Mouse (Mus musculus): ENCODE data around the gene Trappc2l. TPM values are rescaled to one million over a fixed set of nuclear protein-coding genes. Genes with fewer than 3 reads are reported as not detected.
A peak's percentile ranks its signal among the peaks of the same experiment; 100 is the strongest.

The Trappc2l gene
- polyA plus RNA-seq, 1 experiment from 2014 or later, result 26.7 TPM

DNA sequence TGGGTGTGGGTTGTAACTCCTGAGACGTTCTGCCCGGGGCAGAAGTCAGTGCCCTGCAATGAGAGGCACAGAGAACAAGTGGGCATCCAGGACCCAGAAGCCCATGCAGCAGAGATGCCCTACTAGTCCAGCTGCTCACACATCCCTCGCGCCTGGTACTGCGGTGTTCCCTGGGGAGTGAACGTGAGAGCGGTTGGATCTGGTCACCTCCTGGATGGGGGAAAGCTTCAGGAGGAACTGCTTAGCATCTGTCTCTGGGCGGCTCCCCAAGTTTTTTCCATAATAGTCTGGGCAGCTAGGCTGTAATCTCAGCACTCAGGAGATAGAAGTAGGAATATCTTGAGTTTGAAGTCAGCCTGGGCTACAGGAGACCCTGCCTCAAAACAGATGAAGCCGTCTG, 26.5 kb upstream of the Trappc2l start:
- Histone ChIP-seq H3K9ac (no peak overlapping the region), H3K27ac (no peak overlapping the region), H3K27me3 (peaks cover 4% of the 10 kb centered on the region; the same call in 1 of the 2 replicates), H3K36me3 (no peaks in the 10 kb centered on the region), H3K9me3 (replicated peaks) (no peaks in the 10 kb centered on the region), H3K4me2 (no peak overlapping the region), H3K4me1 (replicated peaks) (peaks cover 20% of the 10 kb centered on the region), H3K4me3 (replicated peaks) (no peak overlapping the region)
- 79% methylated on average over 9 of the region's 9 CpGs for WGBS (ENCODE audit: insufficient replicate concordance)
- no peak for DNase-seq
- no peak for ATAC-seq (ENCODE audit: low read depth)

DNA sequence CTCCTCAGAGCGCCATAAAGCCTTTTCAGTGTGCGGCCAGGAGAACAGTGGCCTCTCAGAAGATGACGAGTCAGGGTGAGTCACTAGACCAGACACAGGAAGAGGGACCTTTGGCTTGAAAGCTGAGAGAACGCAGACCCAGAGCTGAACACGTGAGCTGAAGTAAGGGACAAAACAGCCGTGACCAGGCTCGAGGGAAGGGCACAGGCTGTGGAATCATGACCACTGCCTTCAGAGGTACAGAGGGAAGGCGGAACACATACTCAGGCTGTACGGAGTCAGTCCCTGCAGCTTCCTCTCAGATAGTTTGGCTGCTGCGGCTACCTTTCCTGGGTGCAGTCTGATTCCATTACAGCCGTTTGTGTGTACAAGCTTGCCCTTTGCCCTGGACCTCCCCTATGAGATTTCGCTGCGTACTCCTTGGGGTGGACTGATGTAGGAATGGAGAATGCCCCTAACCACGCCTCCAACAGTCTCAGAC, 26.0 kb upstream of the Trappc2l start:
- WGBS (ENCODE audit: insufficient replicate concordance), result 49% methylated on average over 14 of the region's 14 CpGs
- Histone ChIP-seq H3K27ac (no peak overlapping the region), H3K9ac (no peak overlapping the region), H3K36me3 (no peaks in the 10 kb centered on the region), H3K27me3 (peaks cover 4% of the 10 kb centered on the region; the same call in 1 of the 2 replicates), H3K4me3 (replicated peaks) (no peak overlapping the region), H3K4me2 (no peak overlapping the region), H3K4me1 (replicated peaks) (peaks cover 20% of the 10 kb centered on the region), H3K9me3 (replicated peaks) (no peaks in the 10 kb centered on the region)
- ATAC-seq (ENCODE audit: low read depth) (peak; percentile 24), DNase-seq (no peak)

DNA sequence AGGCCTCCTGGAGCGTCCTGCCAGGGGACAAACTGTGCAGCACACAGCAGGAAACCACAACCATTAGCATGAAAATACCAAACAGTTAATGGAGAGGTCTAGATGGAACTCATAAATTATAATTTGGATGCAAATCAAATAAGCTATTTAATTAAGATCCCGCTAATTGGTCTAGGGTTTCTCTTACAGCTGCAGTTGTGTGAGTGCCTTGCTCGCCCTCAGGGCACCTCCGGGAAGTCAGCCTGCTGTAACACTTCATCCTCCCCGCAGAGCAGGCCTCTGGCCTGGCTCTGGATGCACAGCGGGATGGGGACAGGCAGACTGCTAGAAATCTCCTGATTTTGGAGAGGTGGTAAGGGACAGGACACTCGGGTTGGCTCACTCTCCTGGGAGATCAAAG, 25.3 kb upstream of the Trappc2l start:
- no peak overlapping the region for H3K9ac ChIP-seq
- ATAC-seq (ENCODE audit: low read depth), result no peak
- H3K27ac ChIP-seq, result no peak overlapping the region

DNA sequence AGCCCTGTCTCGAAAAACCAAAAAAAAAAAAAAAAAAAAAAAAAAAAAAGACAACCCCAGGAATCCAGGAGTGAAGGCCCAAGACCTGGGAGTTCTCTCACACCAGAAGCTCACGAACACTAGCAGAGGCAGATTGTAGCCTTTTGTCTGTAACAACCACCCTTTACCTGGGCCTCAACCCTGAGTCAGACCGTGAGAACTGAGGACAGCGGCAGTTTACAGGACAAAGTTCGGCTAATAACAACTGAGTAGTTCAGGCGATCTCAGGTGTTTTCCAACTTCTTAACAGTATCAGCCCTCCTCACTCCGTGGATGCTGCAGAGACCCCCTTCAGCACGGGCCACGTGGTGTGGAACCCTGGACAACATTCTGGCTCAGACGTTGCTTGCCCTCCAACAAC, 24.7 kb upstream of the Trappc2l start:
- Histone ChIP-seq H3K9me3 (replicated peaks) (no peaks in the 10 kb centered on the region), H3K36me3 (no peaks in the 10 kb centered on the region), H3K4me2 (no peak overlapping the region), H3K27ac (no peak overlapping the region), H3K27me3 (peaks cover 4% of the 10 kb centered on the region; the same call in 1 of the 2 replicates), H3K9ac (no peak overlapping the region), H3K4me1 (replicated peaks) (peaks cover 20% of the 10 kb centered on the region), H3K4me3 (replicated peaks) (no peak overlapping the region)
- 75% methylated on average over 10 of the region's 10 CpGs for WGBS (ENCODE audit: insufficient replicate concordance)
- no peak for DNase-seq
- ATAC-seq (ENCODE audit: low read depth), result no peak

More for the DNA sequence above, 25.3 kb upstream of the Trappc2l start:
- H3K4me3 ChIP-seq (replicated peaks), result no peak overlapping the region
- H3K4me2 ChIP-seq, result no peak overlapping the region
- no peaks in the 10 kb centered on the region for H3K9me3 ChIP-seq (replicated peaks)
- WGBS (ENCODE audit: insufficient replicate concordance), result 76% methylated on average over 7 of the region's 7 CpGs
- H3K4me1 ChIP-seq (replicated peaks), result peaks cover 20% of the 10 kb centered on the region
- DNase-seq, result no peak
- H3K27me3 ChIP-seq, result peaks cover 4% of the 10 kb centered on the region; the same call in 1 of the 2 replicates
- no peaks in the 10 kb centered on the region for H3K36me3 ChIP-seq

DNA sequence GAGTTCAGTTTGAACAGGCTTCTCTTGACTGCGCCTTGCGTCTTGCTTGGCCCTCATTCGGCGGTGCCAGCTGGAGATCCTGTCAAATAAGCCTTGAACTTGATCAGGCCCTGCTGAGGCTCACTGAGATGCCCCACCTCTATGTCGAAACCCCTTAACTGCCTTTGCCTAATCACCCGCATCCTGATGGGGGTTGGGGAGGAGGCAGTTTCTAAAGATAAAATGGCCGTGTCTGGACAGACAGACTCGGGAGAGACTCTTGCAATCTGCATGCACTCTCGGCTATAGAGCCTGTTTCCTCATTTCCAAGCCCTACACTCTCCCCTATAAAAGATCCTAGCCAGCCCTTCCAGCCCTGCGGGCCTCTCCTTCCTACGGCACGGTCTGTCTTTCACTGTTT, 18.2 kb upstream of the Trappc2l start:
- no peaks in the 10 kb centered on the region for H3K36me3 ChIP-seq
- ATAC-seq (ENCODE audit: low read depth) (peak; percentile 42; the same call in 1 of the 2 replicates), DNase-seq (peak; percentile 21)
- WGBS (ENCODE audit: insufficient replicate concordance), result 49% methylated on average over 12 of the region's 12 CpGs
- H3K27ac ChIP-seq, result peak overlapping the region; percentile 50
- H3K9me3 ChIP-seq (replicated peaks), result no peaks in the 10 kb centered on the region
- H3K4me2 ChIP-seq, result 0 out of 2 replicates have a peak overlapping the region, but pooled peaks have one; percentile 4
- H3K27me3 ChIP-seq, result no peaks in the 10 kb centered on the region
- H3K9ac ChIP-seq, result no peak overlapping the region
- peaks cover 21% of the 10 kb centered on the region for H3K4me1 ChIP-seq (replicated peaks)
- H3K4me3 ChIP-seq (replicated peaks), result no peak overlapping the region

DNA sequence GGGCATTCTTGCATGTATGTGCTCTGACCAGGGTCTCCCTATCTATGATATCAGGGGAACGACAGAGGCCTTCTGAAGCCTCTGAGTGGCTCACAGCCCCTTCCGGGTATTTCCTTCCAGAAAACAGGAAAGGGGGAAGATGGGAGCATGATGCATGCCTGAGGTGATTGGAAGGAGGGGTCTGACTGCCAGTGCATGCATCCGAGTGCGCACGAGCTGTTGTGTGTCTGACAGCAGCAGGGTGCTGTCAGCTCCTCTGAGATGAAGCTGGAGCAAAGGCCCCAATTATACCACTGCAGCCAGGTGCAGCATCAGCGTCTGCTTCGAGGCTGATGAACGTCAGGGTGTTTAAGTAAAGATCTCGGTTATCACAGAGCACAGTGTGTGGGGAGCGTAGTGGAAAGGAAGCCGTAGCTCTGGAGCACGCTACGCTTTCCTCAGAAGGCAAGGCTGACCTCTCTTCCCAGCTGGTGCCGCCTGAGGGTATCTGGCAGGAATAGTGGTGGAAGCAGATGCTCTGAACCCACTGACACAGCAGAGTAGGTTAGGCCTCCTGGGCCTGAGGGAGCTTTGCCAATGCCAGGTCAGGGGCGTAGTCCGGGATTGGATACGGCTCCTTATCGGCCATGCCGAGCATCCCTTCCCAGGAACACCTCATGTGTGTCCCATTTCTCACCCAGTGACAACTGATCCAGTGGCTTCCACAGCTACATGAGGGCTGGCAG, 17.5 kb upstream of the Trappc2l start:
- H3K9ac ChIP-seq, result no peak overlapping the region
- 75% methylated on average over 19 of the region's 19 CpGs for WGBS (ENCODE audit: insufficient replicate concordance)
- H3K4me2 ChIP-seq, result 0 out of 2 replicates have a peak overlapping the region, but pooled peaks have one; percentile 4
- no peaks in the 10 kb centered on the region for H3K9me3 ChIP-seq (replicated peaks)
- ATAC-seq (ENCODE audit: low read depth) (no peak), DNase-seq (no peak)
- H3K27ac ChIP-seq, result peak overlapping the region; percentile 50
- H3K4me1 ChIP-seq (replicated peaks), result peaks cover 21% of the 10 kb centered on the region
- no peaks in the 10 kb centered on the region for H3K27me3 ChIP-seq
- H3K36me3 ChIP-seq, result no peaks in the 10 kb centered on the region
- H3K4me3 ChIP-seq (replicated peaks), result no peak overlapping the region

DNA sequence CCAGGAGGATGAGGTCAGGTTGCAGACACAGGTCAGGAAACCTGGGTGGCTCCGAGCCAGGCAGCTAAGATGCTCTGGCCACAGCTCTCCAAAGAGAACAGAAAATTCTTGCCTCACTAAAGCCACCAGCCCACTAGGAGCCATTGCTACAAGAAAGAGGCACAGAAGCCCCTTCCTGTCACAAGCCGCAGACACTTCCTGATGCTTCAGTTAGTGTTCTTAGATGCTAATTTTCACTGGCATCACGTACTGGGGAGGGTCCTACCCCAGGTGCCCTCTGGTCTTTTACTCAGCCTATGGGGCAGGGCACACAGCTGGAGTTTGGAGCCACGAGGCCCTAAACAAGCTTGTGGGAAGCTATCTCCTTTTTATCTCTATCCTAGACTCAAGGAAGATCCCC, 15.4 kb upstream of the Trappc2l start:
- DNase-seq, result no peak
- Histone ChIP-seq H3K4me3 (replicated peaks) (no peak overlapping the region), H3K27me3 (no peaks in the 10 kb centered on the region), H3K9ac (no peak overlapping the region), H3K4me2 (no peak overlapping the region), H3K27ac (no peak overlapping the region), H3K36me3 (no peaks in the 10 kb centered on the region), H3K9me3 (replicated peaks) (no peaks in the 10 kb centered on the region), H3K4me1 (replicated peaks) (peaks cover 21% of the 10 kb centered on the region)
- ATAC-seq (ENCODE audit: low read depth), result no peak
- 42% methylated on average over 4 of the region's 4 CpGs for WGBS (ENCODE audit: insufficient replicate concordance)

DNA sequence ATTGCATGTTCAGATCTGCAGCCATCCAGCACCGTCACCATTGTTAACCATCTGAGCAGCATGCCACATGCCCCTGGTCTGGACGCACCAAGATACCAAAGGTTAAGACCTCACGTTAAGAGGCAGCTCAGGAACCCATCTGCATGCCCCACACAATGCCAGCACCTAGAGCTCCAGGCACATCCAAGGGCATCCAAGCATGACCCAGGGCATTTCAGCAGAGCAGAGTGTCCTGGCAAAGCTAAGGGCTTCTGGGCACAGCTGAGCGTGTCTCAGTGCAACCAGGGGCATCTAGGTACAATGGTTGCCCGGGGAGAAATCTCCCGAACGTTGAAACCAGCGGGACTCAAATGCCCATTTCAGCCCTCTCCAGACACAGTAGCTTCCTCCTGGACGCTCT, 10.8 kb upstream of the Trappc2l start:
- no peak overlapping the region for H3K4me3 ChIP-seq (replicated peaks)
- DNase-seq (no peak), ATAC-seq (ENCODE audit: low read depth) (no peak)
- no peaks in the 10 kb centered on the region for H3K36me3 ChIP-seq
- H3K27me3 ChIP-seq, result no peaks in the 10 kb centered on the region
- H3K27ac ChIP-seq, result no peak overlapping the region
- WGBS (ENCODE audit: insufficient replicate concordance), result 85% methylated on average over 9 of the region's 9 CpGs
- H3K9ac ChIP-seq, result no peak overlapping the region
- no peaks in the 10 kb centered on the region for H3K4me1 ChIP-seq (replicated peaks)
- H3K4me2 ChIP-seq, result no peak overlapping the region
- H3K9me3 ChIP-seq (replicated peaks), result no peaks in the 10 kb centered on the region

DNA sequence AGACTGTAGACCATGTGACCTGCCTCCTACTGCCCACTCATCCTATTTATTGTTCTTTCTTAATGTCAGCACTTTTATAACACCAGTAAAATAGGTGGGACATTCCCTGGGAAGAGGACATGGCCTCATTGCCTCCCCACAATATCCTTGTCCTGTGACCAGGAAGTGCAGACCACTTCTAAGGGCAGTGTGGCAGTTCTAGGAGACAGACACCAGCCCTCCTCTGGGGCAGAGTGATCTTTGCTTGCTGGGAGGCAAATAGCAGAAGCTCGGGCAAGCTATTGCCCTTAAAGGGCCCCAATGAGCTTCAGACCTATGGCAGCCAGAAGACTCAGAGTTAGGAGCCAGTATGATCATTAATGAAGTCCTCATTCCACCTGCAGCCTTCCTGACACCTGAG, 6.8 kb upstream of the Trappc2l start:
- Histone ChIP-seq H3K9ac (no peak overlapping the region), H3K27me3 (peaks cover 8% of the 10 kb centered on the region; the same call in 1 of the 2 replicates), H3K9me3 (replicated peaks) (no peaks in the 10 kb centered on the region), H3K4me1 (replicated peaks) (no peaks in the 10 kb centered on the region), H3K4me2 (no peak overlapping the region), H3K27ac (no peak overlapping the region), H3K36me3 (no peaks in the 10 kb centered on the region), H3K4me3 (replicated peaks) (no peak overlapping the region)
- DNase-seq (no peak), ATAC-seq (ENCODE audit: low read depth) (no peak)
- WGBS (ENCODE audit: insufficient replicate concordance), result 41% methylated on average over 1 of the region's 1 CpGs

DNA sequence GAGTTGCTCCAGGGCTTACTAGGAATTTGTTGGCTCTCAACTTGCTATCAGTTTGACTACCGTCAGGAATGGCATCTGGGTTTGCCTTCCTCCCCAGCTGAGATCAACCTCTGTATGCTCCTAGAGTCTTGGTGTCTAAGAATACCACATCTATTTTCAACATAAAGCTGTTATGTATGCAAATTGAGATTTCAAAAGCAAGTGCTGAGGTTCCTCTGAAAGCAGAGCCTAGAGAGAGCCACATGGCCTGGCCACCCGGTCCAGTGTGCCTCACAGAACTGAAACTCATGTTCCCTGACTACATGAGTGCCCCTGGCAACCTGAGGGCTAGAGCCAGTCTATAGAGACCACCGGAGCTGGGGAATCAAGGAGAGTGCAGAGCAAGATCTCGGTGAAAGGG, 6.1 kb upstream of the Trappc2l start:
- H3K4me1 ChIP-seq (replicated peaks), result peaks cover 1% of the 10 kb centered on the region
- peaks cover 8% of the 10 kb centered on the region; the same call in 1 of the 2 replicates for H3K27me3 ChIP-seq
- H3K4me2 ChIP-seq, result no peak overlapping the region
- WGBS (ENCODE audit: insufficient replicate concordance), result 61% methylated on average over 4 of the region's 4 CpGs
- ATAC-seq (ENCODE audit: low read depth), result no peak
- no peaks in the 10 kb centered on the region for H3K36me3 ChIP-seq
- H3K9me3 ChIP-seq (replicated peaks), result no peaks in the 10 kb centered on the region
- DNase-seq, result no peak
- no peak overlapping the region for H3K27ac ChIP-seq
- H3K4me3 ChIP-seq (replicated peaks), result no peak overlapping the region
- H3K9ac ChIP-seq, result no peak overlapping the region

DNA sequence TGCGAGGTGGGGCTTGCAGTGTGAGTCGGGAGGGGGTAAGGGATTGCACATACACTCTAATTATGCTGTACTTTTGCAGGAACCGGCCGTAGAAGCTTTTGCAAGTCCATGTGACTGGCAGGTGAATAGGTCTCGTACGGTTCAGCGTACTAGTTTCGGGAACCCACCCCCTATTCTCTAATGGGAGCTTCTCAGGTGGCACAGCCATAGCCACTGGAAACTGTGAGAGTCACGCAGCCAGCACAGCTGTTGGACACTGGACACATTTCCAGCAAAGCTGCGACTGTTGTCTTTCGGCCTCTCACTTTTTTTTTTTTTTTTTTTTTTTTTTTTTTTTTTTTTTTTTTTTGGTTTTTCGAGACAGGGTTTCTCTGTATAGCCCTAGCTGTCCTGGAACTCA, 4.6 kb upstream of the Trappc2l start:
- Histone ChIP-seq H3K27me3 (peaks cover 8% of the 10 kb centered on the region; the same call in 1 of the 2 replicates), H3K4me2 (no peak overlapping the region), H3K27ac (no peak overlapping the region), H3K9me3 (replicated peaks) (no peaks in the 10 kb centered on the region), H3K36me3 (no peaks in the 10 kb centered on the region), H3K9ac (no peak overlapping the region), H3K4me1 (replicated peaks) (peaks cover 10% of the 10 kb centered on the region), H3K4me3 (replicated peaks) (no peak overlapping the region)
- ATAC-seq (ENCODE audit: low read depth), result no peak
- WGBS (ENCODE audit: insufficient replicate concordance), result 79% methylated on average over 11 of the region's 12 CpGs
- DNase-seq, result no peak

DNA sequence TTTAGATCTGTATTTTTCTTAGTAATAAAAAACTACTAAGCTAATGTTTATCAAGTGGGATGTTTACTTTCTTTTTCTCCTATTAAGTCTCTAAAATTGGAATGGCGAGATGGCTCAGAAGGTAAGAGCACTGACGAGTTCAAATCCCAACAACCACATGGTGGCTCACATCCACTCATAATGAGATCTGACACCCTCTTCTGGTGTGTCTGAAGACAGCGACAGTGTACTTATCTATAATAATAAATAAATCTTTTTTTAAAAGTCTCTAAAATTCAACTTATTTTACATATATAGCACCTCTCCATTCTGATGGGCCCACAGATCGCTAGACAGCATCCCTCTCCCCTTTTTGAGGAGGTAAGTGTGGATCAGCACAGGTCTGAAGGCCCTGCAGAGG, 1.2 kb upstream of the Trappc2l start:
- WGBS (ENCODE audit: insufficient replicate concordance), result 58% methylated on average over 4 of the region's 4 CpGs
- ATAC-seq (ENCODE audit: low read depth), result no peak
- 0 out of 2 replicates have a peak overlapping the region, but pooled peaks have one; percentile 77 for H3K4me3 ChIP-seq (replicated peaks)

More for the DNA sequence above, 1.2 kb upstream of the Trappc2l start:
- H3K9me3 ChIP-seq (replicated peaks), result no peaks in the 10 kb centered on the region
- H3K27me3 ChIP-seq, result peaks cover 8% of the 10 kb centered on the region; the same call in 1 of the 2 replicates
- no peak for DNase-seq
- no peak overlapping the region for H3K27ac ChIP-seq
- peak overlapping the region; percentile 99 for H3K4me2 ChIP-seq
- peaks cover 24% of the 10 kb centered on the region for H3K4me1 ChIP-seq (replicated peaks)
- no peak overlapping the region for H3K9ac ChIP-seq
- H3K36me3 ChIP-seq, result peaks cover 4% of the 10 kb centered on the region; the same call in 1 of the 2 replicates

Measured in liver, embryonic 13.5 days (tissue).